Mouse (Mus musculus) layer of hippocampus, postnatal 10 days (tissue): ENCODE data around the gene Gng7. TPM values are rescaled to one million over a fixed set of nuclear protein-coding genes. Genes with fewer than 3 reads are reported as not detected.
"Not testable (repeated sequence)": the region's sequence is repeated elsewhere in the genome, so short reads cannot be mapped to it uniquely, and the experiment has no call there.

Experiments used
- DNase-seq, 2 experiments: peaks; one replicate each; pipeline ENCODE4 v3.0.0; 2021; ENCODE audit warnings: low spot score in 2 of 2
- long read RNA-seq: library from polyadenylated mRNA; stranded (forward); transcript quantifications from one replicate; pipeline ENCODE4 v2.0.0, GENCODE M21; 2023
- total RNA-seq, 2 experiments: library from RNA; stranded (reverse); gene quantifications; 2 replicates each; pipeline ENCODE4 v1.2.3; 2021

Gng7 gene
- total RNA-seq = 100 to 1,000 TPM; 145 to 156 TPM
- long read RNA-seq, transcript Gng7-205 (3 exons, 875 nt) = minor isoform, 10 of 122 reads
- long read RNA-seq, transcript Gng7-201 (4 exons, 3,362 nt) = major isoform, 31 of 122 reads
- long read RNA-seq, transcript Gng7-202 (4 exons, 3,425 nt) = minor isoform, 10 of 122 reads
- long read RNA-seq, partial matches to known transcripts = 1 of 122 reads
- long read RNA-seq, other reads (novel, unspliced or antisense) = 70 of 122 reads

GRCm38 (mm10) chr10:81014393-81015384 lies at the start of gene Gng7:
Gene Gng7, minus strand, starts transcription at chr10:81014945.
- DNase-seq = peak; percentile 99

GRCm38 (mm10) chr10:81064519-81064918 lies 49.8 kb upstream of the Gng7 start:
- DNase-seq = not testable (repeated sequence)

GRCm38 (mm10) chr10:81062710-81063109 lies 48.0 kb upstream of the Gng7 start:
- DNase-seq = no peak

- DNase-seq = peak; percentile 99
Measured at GRCm38 (mm10) chr10:81059603-81060543, 45.1 kb upstream of the Gng7 start, which contains the start of gene Sgta. Gene Sgta, minus strand, starts transcription at chr10:81060181.

- no peak for DNase-seq
Measured at GRCm38 (mm10) chr10:81058896-81059295, 44.2 kb upstream of the Gng7 start.

GRCm38 (mm10) chr10:81057406-81058130 lies 42.8 kb upstream of the Gng7 start:
- DNase-seq = no peak

- not testable (repeated sequence) for DNase-seq
Measured at GRCm38 (mm10) chr10:81055802-81056340, 41.1 kb upstream of the Gng7 start.

GRCm38 (mm10) chr10:81055169-81055568 lies 40.4 kb upstream of the Gng7 start:
- no peak for DNase-seq

- DNase-seq = no peak
Measured at GRCm38 (mm10) chr10:81052577-81052976, 37.8 kb upstream of the Gng7 start.

- no peak for DNase-seq
Measured at GRCm38 (mm10) chr10:81051133-81051532, 36.4 kb upstream of the Gng7 start.

- DNase-seq = no peak
Measured at GRCm38 (mm10) chr10:81050645-81051044, 35.9 kb upstream of the Gng7 start.

GRCm38 (mm10) chr10:81045246-81045645 lies 30.5 kb upstream of the Gng7 start:
- not testable (repeated sequence) for DNase-seq

GRCm38 (mm10) chr10:81041458-81042175 lies 26.9 kb upstream of the Gng7 start:
- peak; percentile 76 to 81 for DNase-seq

GRCm38 (mm10) chr10:81036988-81037580 lies 22.3 kb upstream of the Gng7 start, which contains the start of gene Slc39a3:
Gene Slc39a3, minus strand, starts transcription at chr10:81037426.
- peak; percentile 100 for DNase-seq

GRCm38 (mm10) chr10:81036251-81036650 lies 21.5 kb upstream of the Gng7 start:
- no peak for DNase-seq

GRCm38 (mm10) chr10:81033586-81033985 lies 18.8 kb upstream of the Gng7 start:
- no peak for DNase-seq

- DNase-seq = no peak
Measured at GRCm38 (mm10) chr10:81029031-81029430, 14.3 kb upstream of the Gng7 start.

GRCm38 (mm10) chr10:81028219-81028618 lies 13.5 kb upstream of the Gng7 start:
- DNase-seq = no peak

GRCm38 (mm10) chr10:81027331-81027730 lies 12.6 kb upstream of the Gng7 start:
- no peak for DNase-seq
